Comparison of ENCODE assay signal across 7 mouse cellular contexts in the genomic region with DNA sequence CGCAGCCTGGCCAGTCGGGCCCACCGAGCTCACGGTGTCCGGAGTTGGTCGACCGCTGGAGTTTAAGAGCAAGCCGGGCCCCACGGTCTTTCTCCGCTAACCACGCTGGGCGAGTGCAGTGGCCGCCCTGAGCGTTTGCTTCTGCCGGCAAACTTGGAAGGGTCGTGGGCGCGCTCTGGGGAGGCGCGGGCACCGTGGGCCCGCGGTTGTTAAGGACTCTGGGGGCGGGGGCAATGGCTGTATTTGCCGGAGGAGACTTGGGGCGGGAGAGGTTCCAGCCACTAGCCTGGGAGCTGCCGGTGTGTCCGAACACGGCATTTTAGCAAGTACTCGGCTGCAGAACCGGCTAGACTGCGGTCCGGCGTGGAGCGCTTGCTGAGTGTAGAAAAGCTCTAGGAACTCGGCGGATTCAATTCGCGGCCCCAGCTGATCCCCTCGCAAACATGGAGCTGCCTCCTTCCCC. TPM values are rescaled to one million over a fixed set of nuclear protein-coding genes. Genes with fewer than 3 reads are reported as not detected.
DNase-seq lines count a peak whose midpoint lies in the region; ATAC-seq and TF ChIP-seq lines count a peak whose summit lies in the region.

No protein-coding gene starts in this region.

- H3K4me2 ChIP-seq in lung, embryonic 16.5 days (ENCODE audit: low read depth, low read length), result peak overlapping the region; percentile 87
- H3K4me2 ChIP-seq in forebrain, embryonic 11.5 days (ENCODE audit: low read depth, low read length, severe bottlenecking), result peak overlapping the region; percentile 95
- peak overlapping the region; percentile 79 for H3K4me2 ChIP-seq in limb, embryonic 14.5 days (replicated peaks; ENCODE audit: low read depth, low read length, severe bottlenecking)

- no peaks in the 10 kb centered on the region for H3K27me3 ChIP-seq in lung, embryonic 16.5 days (ENCODE audit: control insufficient read depth, insufficient read depth, low read depth, low read length)
- H3K27me3 ChIP-seq in forebrain, embryonic 11.5 days (ENCODE audit: control insufficient read depth, insufficient read depth, low read length), result no peaks in the 10 kb centered on the region
- H3K27me3 ChIP-seq in limb, embryonic 14.5 days (ENCODE audit: control insufficient read depth, insufficient read depth, low read length), result no peaks in the 10 kb centered on the region
- H3K27me3 ChIP-seq in small intestine, adult 2 months (ENCODE audit: control insufficient read depth, insufficient read depth, low read length), result no peaks in the 10 kb centered on the region

- H3K9me3 ChIP-seq in lung, embryonic 16.5 days (ENCODE audit: control insufficient read depth, low read length), result no peaks in the 10 kb centered on the region
- no peaks in the 10 kb centered on the region for H3K9me3 ChIP-seq in forebrain, embryonic 11.5 days (ENCODE audit: control insufficient read depth, low read length)
- no peaks in the 10 kb centered on the region for H3K9me3 ChIP-seq in limb, embryonic 14.5 days (ENCODE audit: control insufficient read depth, low read length)

- no peak for TF ChIP-seq CTCF in small intestine, adult 2 months (IDR thresholded peaks at IDR 0.05; ENCODE audit: extremely low read depth, insufficient read length, insufficient replicate concordance, low read depth, low read length)

- ATAC-seq in lung, embryonic 16.5 days (ENCODE audit: low read depth), result no peak
- no peak for ATAC-seq in forebrain, embryonic 11.5 days (replicated peaks; ENCODE audit: low FRiP score)
- ATAC-seq in limb, embryonic 14.5 days (ENCODE audit: low FRiP score, low read depth), result no peak
- no peak for ATAC-seq in cerebellum, adult (ENCODE audit: insufficient number of reproducible peaks, low FRiP score, low TSS enrichment)

- peak overlapping the region; percentile 81 for H3K9ac ChIP-seq in lung, embryonic 16.5 days (ENCODE audit: low read length)
- peak overlapping the region; percentile 73 for H3K9ac ChIP-seq in forebrain, embryonic 11.5 days (ENCODE audit: low read length)
- H3K9ac ChIP-seq in limb, embryonic 14.5 days (ENCODE audit: low read depth, low read length, severe bottlenecking), result peak overlapping the region; percentile 71

- DNase-seq in lung, postnatal 25 days (ENCODE audit: low spot score), result no peak
- DNase-seq in forebrain, embryonic 11.5 days (ENCODE audit: low spot score), result no peak
- DNase-seq in limb, embryonic 14.5 days (ENCODE audit: low spot score), result no peak
- no peak for DNase-seq in cerebellum, adult 11 months

- no peak for TF ChIP-seq POLR2A in limb, embryonic 14.5 days (IDR thresholded peaks at IDR 0.05; ENCODE audit: borderline replicate concordance, extremely low read depth, insufficient read depth, insufficient read length)
- TF ChIP-seq POLR2A in small intestine, adult 2 months (IDR thresholded peaks at IDR 0.05; ENCODE audit: low read depth, low read length), result no peak

- no peaks in the 10 kb centered on the region for H3K36me3 ChIP-seq in lung, embryonic 16.5 days (ENCODE audit: control insufficient read depth, insufficient read depth, low read length)
- H3K36me3 ChIP-seq in forebrain, embryonic 11.5 days (ENCODE audit: control insufficient read depth, insufficient read depth, low read length), result no peaks in the 10 kb centered on the region
- H3K36me3 ChIP-seq in limb, embryonic 14.5 days (ENCODE audit: control insufficient read depth, insufficient read depth, low read length), result peaks cover 4% of the 10 kb centered on the region
- no peaks in the 10 kb centered on the region for H3K36me3 ChIP-seq in small intestine, adult 2 months (ENCODE audit: control insufficient read depth, insufficient read depth, low read length)

- under 1% methylated on average over 40 of the region's 40 CpGs for WGBS in lung, embryonic 16.5 days
- under 1% methylated on average over 40 of the region's 40 CpGs for WGBS in forebrain, embryonic 11.5 days
- under 1% methylated on average over 39 of the region's 40 CpGs for WGBS in limb, embryonic 14.5 days
- under 1% methylated on average over 40 of the region's 40 CpGs for WGBS in small intestine, adult 2 months

- peak overlapping the region; percentile 100 for H3K27ac ChIP-seq in lung, embryonic 16.5 days (ENCODE audit: low read length)
- H3K27ac ChIP-seq in forebrain, embryonic 11.5 days (ENCODE audit: low read depth, low read length), result peak overlapping the region; percentile 98
- peak overlapping the region; percentile 96 for H3K27ac ChIP-seq in limb, embryonic 14.5 days (replicated peaks; ENCODE audit: low read depth, low read length)
- H3K27ac ChIP-seq in small intestine, adult 2 months (ENCODE audit: insufficient read depth, low read depth, low read length), result peak overlapping the region; percentile 91

- H3K4me1 ChIP-seq in lung, embryonic 16.5 days (replicated peaks; ENCODE audit: control insufficient read depth, insufficient read depth, low read length), result peaks cover 11% of the 10 kb centered on the region
- no peaks in the 10 kb centered on the region; the same call in 1 of the 2 replicates for H3K4me1 ChIP-seq in forebrain, embryonic 11.5 days (replicated peaks; ENCODE audit: control insufficient read depth, insufficient read depth, low read length)
- peaks cover 23% of the 10 kb centered on the region for H3K4me1 ChIP-seq in limb, embryonic 14.5 days (ENCODE audit: control insufficient read depth, insufficient read depth, low read length)
- H3K4me1 ChIP-seq in small intestine, adult 2 months (ENCODE audit: control insufficient read depth, insufficient read depth, insufficient read length, low read length), result peaks cover 8% of the 10 kb centered on the region

- H3K4me3 ChIP-seq in lung, embryonic 16.5 days (ENCODE audit: low read length), result peak overlapping the region; percentile 99
- peak overlapping the region; percentile 88 for H3K4me3 ChIP-seq in forebrain, embryonic 11.5 days (ENCODE audit: low read depth, low read length)
- peak overlapping the region; percentile 98 for H3K4me3 ChIP-seq in limb, embryonic 14.5 days (replicated peaks; ENCODE audit: low read length)
- H3K4me3 ChIP-seq in small intestine, adult 2 months (ENCODE audit: low read depth, low read length), result peak overlapping the region; percentile 84

RNA-seq across cellular contexts. Expression of a gene that starts 0.7 kb away (rescaled TPM):
- polyA plus RNA-seq in lung, embryonic 16.5 days (2015; fragmentation: Nextera tagmentation; extraction: Ambion mirVana), result 31.3 and 33.6 TPM in 2 replicates
- polyA plus RNA-seq in forebrain, embryonic 11.5 days (2014; fragmentation: Nextera tagmentation; extraction: Ambion mirVana), result 63.7 and 71.4 TPM in 2 replicates
- polyA plus RNA-seq in limb, embryonic 14.5 days (2012; rRNA removed), result 77.0 and 121 TPM in 2 replicates
- polyA plus RNA-seq in limb, embryonic 14.5 days (2014; fragmentation: Nextera tagmentation; extraction: Ambion mirVana), result 35.7 and 39.0 TPM in 2 replicates
- polyA plus RNA-seq in small intestine, adult 2 months (2012; rRNA removed), result 24.1 and 44.1 TPM in 2 replicates

RNA-seq across cellular contexts. Expression of a gene that starts 57.9 kb away (rescaled TPM):
- 65.0 and 74.5 TPM in 2 replicates for polyA plus RNA-seq in lung, embryonic 16.5 days (2015; fragmentation: Nextera tagmentation; extraction: Ambion mirVana)
- polyA plus RNA-seq in forebrain, embryonic 11.5 days (2014; fragmentation: Nextera tagmentation; extraction: Ambion mirVana), result 37.6 and 41.3 TPM in 2 replicates
- polyA plus RNA-seq in limb, embryonic 14.5 days (2012; rRNA removed), result 177 and 268 TPM in 2 replicates
- 41.3 and 46.7 TPM in 2 replicates for polyA plus RNA-seq in limb, embryonic 14.5 days (2014; fragmentation: Nextera tagmentation; extraction: Ambion mirVana)
- 79.1 and 140 TPM in 2 replicates for polyA plus RNA-seq in small intestine, adult 2 months (2012; rRNA removed)
